Mouse (Mus musculus): Measurements from ENCODE around the gene Atg101. TPM values are rescaled to one million over a fixed set of nuclear protein-coding genes. Genes with fewer than 3 reads are reported as not detected.
"Not testable (repeated sequence)": the region's sequence is repeated elsewhere in the genome, so short reads cannot be mapped to it uniquely, and the experiment has no call there.

Gene Atg101
- polyA plus RNA-seq, 1 experiment from 2014 or later = 61.2 TPM

- 68% methylated on average over 14 of the region's 14 CpGs for WGBS
- Histone ChIP-seq H3K36me3 (ENCODE audit: control insufficient read depth, insufficient read depth, low read length) (no peaks in the 10 kb centered on the region), H3K9me3 (ENCODE audit: control insufficient read depth, low read length) (no peaks in the 10 kb centered on the region), H3K4me2 (ENCODE audit: low read length) (no peak overlapping the region), H3K27ac (replicated peaks; ENCODE audit: low read depth, low read length) (no peak overlapping the region), H3K9ac (replicated peaks; ENCODE audit: low read length) (no peak overlapping the region), H3K27me3 (ENCODE audit: control insufficient read depth, insufficient read depth, low read length) (no peaks in the 10 kb centered on the region), H3K4me3 (replicated peaks; ENCODE audit: low read depth, low read length) (no peak overlapping the region), H3K4me1 (ENCODE audit: control insufficient read depth, insufficient read depth, low read length) (no peaks in the 10 kb centered on the region)
- no peak for DNase-seq
- no peak for ATAC-seq (ENCODE audit: low FRiP score, low TSS enrichment)
Observed at GRCm38 (mm10) chr15:101318889-101319765, 35.1 kb downstream of the Atg101 start.

GRCm38 (mm10) chr15:101320010-101320617 is 36.0 kb downstream of the Atg101 start:
- H3K9ac ChIP-seq (replicated peaks; ENCODE audit: low read length) = no peak overlapping the region
- H3K4me3 ChIP-seq (replicated peaks; ENCODE audit: low read depth, low read length) = no peak overlapping the region
- ATAC-seq (ENCODE audit: low FRiP score, low TSS enrichment) (no peak), DNase-seq (no peak)
- H3K4me2 ChIP-seq (ENCODE audit: low read length) = no peak overlapping the region
- no peaks in the 10 kb centered on the region for H3K27me3 ChIP-seq (ENCODE audit: control insufficient read depth, insufficient read depth, low read length)
- no peaks in the 10 kb centered on the region for H3K9me3 ChIP-seq (ENCODE audit: control insufficient read depth, low read length)
- no peaks in the 10 kb centered on the region for H3K4me1 ChIP-seq (ENCODE audit: control insufficient read depth, insufficient read depth, low read length)
- WGBS = 95% methylated on average over 6 of the region's 6 CpGs
- H3K36me3 ChIP-seq (ENCODE audit: control insufficient read depth, insufficient read depth, low read length) = no peaks in the 10 kb centered on the region
- no peak overlapping the region for H3K27ac ChIP-seq (replicated peaks; ENCODE audit: low read depth, low read length)

- ATAC-seq (ENCODE audit: low FRiP score, low TSS enrichment) = no peak
- Histone ChIP-seq H3K4me3 (replicated peaks; ENCODE audit: low read depth, low read length) (no peak overlapping the region), H3K4me1 (ENCODE audit: control insufficient read depth, insufficient read depth, low read length) (no peaks in the 10 kb centered on the region), H3K9ac (replicated peaks; ENCODE audit: low read length) (no peak overlapping the region), H3K4me2 (ENCODE audit: low read length) (no peak overlapping the region), H3K27me3 (ENCODE audit: control insufficient read depth, insufficient read depth, low read length) (no peaks in the 10 kb centered on the region), H3K27ac (replicated peaks; ENCODE audit: low read depth, low read length) (no peak overlapping the region), H3K9me3 (ENCODE audit: control insufficient read depth, low read length) (no peaks in the 10 kb centered on the region), H3K36me3 (ENCODE audit: control insufficient read depth, insufficient read depth, low read length) (no peaks in the 10 kb centered on the region)
- 70% methylated on average over 6 of the region's 6 CpGs for WGBS
- no peak for DNase-seq
Observed at GRCm38 (mm10) chr15:101320618-101321041, 36.6 kb downstream of the Atg101 start.

- H3K4me3 ChIP-seq (replicated peaks; ENCODE audit: low read depth, low read length) = no peak overlapping the region
- no peak for ATAC-seq (ENCODE audit: low FRiP score, low TSS enrichment)
- H3K27ac ChIP-seq (replicated peaks; ENCODE audit: low read depth, low read length) = no peak overlapping the region
- no peaks in the 10 kb centered on the region for H3K36me3 ChIP-seq (ENCODE audit: control insufficient read depth, insufficient read depth, low read length)
- H3K9me3 ChIP-seq (ENCODE audit: control insufficient read depth, low read length) = no peaks in the 10 kb centered on the region
- no peak overlapping the region for H3K4me2 ChIP-seq (ENCODE audit: low read length)
- no peaks in the 10 kb centered on the region for H3K4me1 ChIP-seq (ENCODE audit: control insufficient read depth, insufficient read depth, low read length)
- WGBS = 80% methylated on average over 5 of the region's 5 CpGs
- no peak for DNase-seq
- H3K9ac ChIP-seq (replicated peaks; ENCODE audit: low read length) = no peak overlapping the region
- H3K27me3 ChIP-seq (ENCODE audit: control insufficient read depth, insufficient read depth, low read length) = no peaks in the 10 kb centered on the region
Observed at GRCm38 (mm10) chr15:101321126-101321525, 37.1 kb downstream of the Atg101 start.

GRCm38 (mm10) chr15:101322106-101322505 is 38.0 kb downstream of the Atg101 start:
- Histone ChIP-seq H3K9ac (replicated peaks; ENCODE audit: low read length) (no peak overlapping the region), H3K36me3 (ENCODE audit: control insufficient read depth, insufficient read depth, low read length) (no peaks in the 10 kb centered on the region), H3K27me3 (ENCODE audit: control insufficient read depth, insufficient read depth, low read length) (no peaks in the 10 kb centered on the region), H3K9me3 (ENCODE audit: control insufficient read depth, low read length) (no peaks in the 10 kb centered on the region), H3K4me2 (ENCODE audit: low read length) (no peak overlapping the region), H3K4me3 (replicated peaks; ENCODE audit: low read depth, low read length) (no peak overlapping the region), H3K27ac (replicated peaks; ENCODE audit: low read depth, low read length) (no peak overlapping the region), H3K4me1 (ENCODE audit: control insufficient read depth, insufficient read depth, low read length) (no peaks in the 10 kb centered on the region)
- no peak for ATAC-seq (ENCODE audit: low FRiP score, low TSS enrichment)
- DNase-seq = no peak
- 75% methylated on average over 5 of the region's 5 CpGs for WGBS

GRCm38 (mm10) chr15:101322640-101323039 is 38.6 kb downstream of the Atg101 start:
- H3K27me3 ChIP-seq (ENCODE audit: control insufficient read depth, insufficient read depth, low read length) = no peaks in the 10 kb centered on the region
- 87% methylated on average over 7 of the region's 7 CpGs for WGBS
- no peak overlapping the region for H3K4me3 ChIP-seq (replicated peaks; ENCODE audit: low read depth, low read length)
- DNase-seq = no peak
- no peak for ATAC-seq (ENCODE audit: low FRiP score, low TSS enrichment)
- H3K27ac ChIP-seq (replicated peaks; ENCODE audit: low read depth, low read length) = no peak overlapping the region
- H3K4me1 ChIP-seq (ENCODE audit: control insufficient read depth, insufficient read depth, low read length) = no peaks in the 10 kb centered on the region
- no peaks in the 10 kb centered on the region for H3K9me3 ChIP-seq (ENCODE audit: control insufficient read depth, low read length)
- no peak overlapping the region for H3K9ac ChIP-seq (replicated peaks; ENCODE audit: low read length)
- no peak overlapping the region for H3K4me2 ChIP-seq (ENCODE audit: low read length)
- no peaks in the 10 kb centered on the region for H3K36me3 ChIP-seq (ENCODE audit: control insufficient read depth, insufficient read depth, low read length)

- no peaks in the 10 kb centered on the region for H3K36me3 ChIP-seq (ENCODE audit: control insufficient read depth, insufficient read depth, low read length)
- H3K27ac ChIP-seq (replicated peaks; ENCODE audit: low read depth, low read length) = no peak overlapping the region
- no peaks in the 10 kb centered on the region for H3K4me1 ChIP-seq (ENCODE audit: control insufficient read depth, insufficient read depth, low read length)
- H3K4me2 ChIP-seq (ENCODE audit: low read length) = no peak overlapping the region
- no peaks in the 10 kb centered on the region for H3K27me3 ChIP-seq (ENCODE audit: control insufficient read depth, insufficient read depth, low read length)
- no peak for DNase-seq
- H3K9ac ChIP-seq (replicated peaks; ENCODE audit: low read length) = no peak overlapping the region
- no peak overlapping the region for H3K4me3 ChIP-seq (replicated peaks; ENCODE audit: low read depth, low read length)
- no peaks in the 10 kb centered on the region for H3K9me3 ChIP-seq (ENCODE audit: control insufficient read depth, low read length)
- no peak for ATAC-seq (ENCODE audit: low FRiP score, low TSS enrichment)
- WGBS = 94% methylated on average over 5 of the region's 5 CpGs
Observed at GRCm38 (mm10) chr15:101323511-101323910, 39.4 kb downstream of the Atg101 start.

- not testable (repeated sequence) for H3K9me3 ChIP-seq (ENCODE audit: control insufficient read depth, low read length); H3K36me3 ChIP-seq (ENCODE audit: control insufficient read depth, insufficient read depth, low read length); DNase-seq; H3K27me3 ChIP-seq (ENCODE audit: control insufficient read depth, insufficient read depth, low read length); H3K4me1 ChIP-seq (ENCODE audit: control insufficient read depth, insufficient read depth, low read length); H3K4me3 ChIP-seq (replicated peaks; ENCODE audit: low read depth, low read length); H3K4me2 ChIP-seq (ENCODE audit: low read length); H3K27ac ChIP-seq (replicated peaks; ENCODE audit: low read depth, low read length); H3K9ac ChIP-seq (replicated peaks; ENCODE audit: low read length); ATAC-seq (ENCODE audit: low FRiP score, low TSS enrichment)
Observed at GRCm38 (mm10) chr15:101324409-101324808, 40.3 kb downstream of the Atg101 start.
